Mouse (Mus musculus): Measurements from ENCODE around the gene Cdyl2.
A peak's percentile ranks its signal among the peaks of the same experiment; 100 is the strongest.

The Cdyl2 gene

GRCm38 (mm10) chr8:116732684-116733647 lies at the start of gene Cdyl2:
TSS of gene Cdyl2 (minus strand) at chr8:116732991.
- DNase-seq: peak; percentile 91

DNA sequence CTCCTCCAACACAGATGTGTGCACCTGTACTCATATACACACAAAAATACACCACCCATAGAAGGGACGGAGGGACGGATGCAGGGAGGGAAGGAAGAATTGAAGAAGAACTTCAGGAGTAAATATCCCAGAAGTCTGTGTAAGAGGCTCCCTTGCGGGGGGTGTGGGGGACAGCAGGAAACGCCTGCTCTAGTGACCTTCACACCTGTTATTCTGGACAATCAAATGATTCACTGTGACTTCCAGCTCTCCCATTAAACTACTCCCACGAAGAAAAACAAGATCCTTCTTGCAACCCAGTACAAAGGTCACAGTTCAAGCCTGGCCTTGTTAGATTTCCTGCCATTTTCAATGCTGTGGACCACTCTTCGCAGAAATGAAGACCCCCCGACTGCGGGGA lies 47.8 kb upstream of the Cdyl2 start:
- no peak for DNase-seq

DNA sequence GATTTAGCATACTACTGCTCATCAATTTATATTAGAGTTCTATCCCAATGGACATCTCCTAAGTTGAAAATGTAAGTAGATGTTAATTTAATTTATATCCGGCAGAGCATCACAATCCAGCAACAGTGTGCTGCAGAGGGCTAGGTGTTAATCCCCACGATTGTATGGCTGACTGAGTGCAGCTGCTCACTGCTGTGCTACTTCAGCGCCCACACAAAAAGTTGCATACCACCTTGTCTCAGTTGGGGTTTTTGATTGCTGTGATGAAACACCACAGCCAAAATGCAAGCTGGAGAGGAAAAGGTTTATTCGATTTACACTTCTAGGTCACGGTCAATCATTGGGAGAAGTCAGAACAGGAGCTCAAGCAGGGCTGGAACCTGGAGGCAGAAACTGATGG lies 41.4 kb upstream of the Cdyl2 start:
- DNase-seq: no peak

GRCm38 (mm10) chr8:116772727-116773126 lies 39.9 kb upstream of the Cdyl2 start:
- DNase-seq: no peak

- DNase-seq: no peak
Measured at GRCm38 (mm10) chr8:116771797-116772343, 39.1 kb upstream of the Cdyl2 start.

DNA sequence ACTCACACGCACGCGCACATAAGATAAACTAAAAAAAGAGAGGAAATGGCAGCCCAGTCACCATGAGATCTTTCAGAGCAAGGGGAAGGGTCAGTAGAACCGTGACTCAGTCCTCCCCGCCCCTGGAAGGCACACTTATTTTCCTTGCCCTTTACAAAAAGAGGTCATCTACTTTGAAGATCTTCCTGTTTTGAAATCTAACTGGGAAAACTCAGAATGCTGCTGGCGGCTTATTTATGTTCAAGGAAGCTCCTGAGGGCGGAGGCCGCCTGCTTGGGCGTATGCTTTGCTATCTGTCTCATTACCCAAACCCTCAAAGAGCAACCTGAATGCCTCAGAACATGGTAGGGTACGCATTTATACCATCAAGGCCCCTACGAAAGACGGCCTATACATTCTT lies 38.0 kb upstream of the Cdyl2 start:
- no peak for DNase-seq

GRCm38 (mm10) chr8:116756174-116756573 lies 23.4 kb upstream of the Cdyl2 start:
- peak in 1 of 2 experiments; percentile 12 for DNase-seq

GRCm38 (mm10) chr8:116755557-116755956 lies 22.8 kb upstream of the Cdyl2 start:
- peak; percentile 60 to 81 for DNase-seq

GRCm38 (mm10) chr8:116740726-116741125 lies 7.9 kb upstream of the Cdyl2 start:
- no peak for DNase-seq

- DNase-seq: no peak
Measured at GRCm38 (mm10) chr8:116735306-116735705, 2.5 kb upstream of the Cdyl2 start.

DNA sequence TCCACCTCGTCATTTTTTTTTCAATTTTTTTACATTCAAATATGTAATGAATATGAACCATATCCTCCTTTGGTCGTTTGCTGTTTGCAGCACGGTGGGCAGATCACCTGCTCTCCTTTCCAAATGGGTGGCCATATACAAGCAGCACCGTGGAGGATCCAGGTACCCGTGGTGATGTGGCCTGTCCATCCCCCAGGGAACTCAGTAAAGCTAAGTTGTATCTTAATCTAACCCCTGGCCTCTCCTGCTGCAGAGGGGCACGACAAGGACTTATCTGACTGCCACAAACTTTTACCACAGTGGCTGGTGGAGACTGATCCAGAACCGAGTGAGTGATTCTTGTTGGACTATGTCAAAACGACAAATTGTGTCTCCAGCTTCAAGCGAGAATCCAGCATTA lies 1.4 kb upstream of the Cdyl2 start:
- DNase-seq: no peak

DNA sequence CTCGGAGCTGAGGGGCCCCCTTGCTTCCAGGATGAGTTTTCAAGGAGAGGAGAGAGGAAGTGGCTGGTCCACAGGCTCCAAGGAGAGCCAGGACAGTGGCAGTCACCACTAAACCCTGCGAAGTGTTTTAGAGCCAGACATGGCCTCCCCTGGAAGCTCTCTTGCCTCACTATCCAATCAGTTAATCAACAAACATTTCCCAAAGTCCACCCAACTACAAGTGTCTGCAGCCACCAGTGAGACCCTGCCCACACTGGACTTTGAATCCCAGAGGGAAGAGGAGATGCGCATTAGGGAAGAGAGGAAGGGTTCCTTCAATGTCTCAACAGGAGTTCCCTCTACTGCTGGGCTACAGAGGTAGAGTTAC lies 840 bp upstream of the Cdyl2 start:
- no peak for DNase-seq

DNA sequence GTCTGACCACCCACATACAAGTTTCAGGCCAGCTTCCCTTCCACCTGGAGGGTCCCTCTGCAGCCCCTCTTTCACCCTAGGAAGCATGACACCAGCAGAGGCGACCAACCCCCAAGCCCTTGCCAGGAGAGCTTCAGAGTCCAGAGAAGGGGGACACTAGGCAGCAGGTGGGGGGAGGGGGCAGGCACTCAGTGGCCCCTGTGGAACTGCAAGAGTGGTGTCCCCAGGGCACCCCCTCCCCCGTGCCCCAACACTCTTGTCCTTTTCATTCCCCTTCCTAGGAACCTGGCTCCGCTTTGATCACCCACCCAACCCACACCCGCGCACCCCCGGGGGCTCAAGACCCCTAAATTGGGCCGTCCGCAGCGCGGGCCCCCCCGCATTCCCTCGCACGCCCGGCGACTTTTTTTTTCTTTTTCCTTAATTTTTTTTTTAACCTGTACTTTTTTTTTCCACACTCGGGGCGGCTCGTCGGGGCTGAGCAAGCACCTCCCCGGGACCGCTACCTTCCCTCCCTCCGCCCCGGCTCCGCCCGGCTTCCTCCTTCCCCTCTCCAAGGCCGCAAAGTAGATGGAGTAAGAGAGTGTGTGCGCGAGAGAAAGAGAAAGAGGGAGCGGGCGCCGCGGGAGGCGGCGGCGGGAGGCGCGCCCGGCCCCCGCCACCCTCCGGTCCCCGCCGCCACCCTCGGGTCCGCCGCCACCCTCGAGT lies 661 bp downstream of the Cdyl2 start:
- DNase-seq: peak; percentile 37 to 53

- no peak for DNase-seq
Measured at GRCm38 (mm10) chr8:116721451-116721850, 11.3 kb downstream of the Cdyl2 start.

DNA sequence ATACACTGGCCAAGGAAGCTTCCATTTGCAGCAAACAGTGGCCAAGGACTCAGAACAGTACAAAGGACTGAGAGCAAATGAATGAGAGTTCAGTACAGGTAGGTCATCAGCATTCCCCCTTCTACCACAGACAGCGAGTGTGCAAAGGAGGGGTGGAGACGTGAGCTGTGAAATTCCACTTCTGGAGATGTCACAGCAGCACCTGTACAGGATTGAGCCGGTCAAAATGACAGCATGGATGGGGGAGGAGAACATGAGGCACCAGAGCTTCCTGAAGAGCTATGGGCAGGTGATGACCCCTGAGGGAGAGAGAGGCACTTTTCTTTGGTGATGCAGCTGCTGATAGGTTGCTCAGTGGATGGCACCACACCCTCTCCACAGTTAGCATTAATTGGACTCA lies 25.3 kb downstream of the Cdyl2 start:
- DNase-seq: no peak

GRCm38 (mm10) chr8:116702501-116702900 lies 30.3 kb downstream of the Cdyl2 start:
- no peak for DNase-seq

DNA sequence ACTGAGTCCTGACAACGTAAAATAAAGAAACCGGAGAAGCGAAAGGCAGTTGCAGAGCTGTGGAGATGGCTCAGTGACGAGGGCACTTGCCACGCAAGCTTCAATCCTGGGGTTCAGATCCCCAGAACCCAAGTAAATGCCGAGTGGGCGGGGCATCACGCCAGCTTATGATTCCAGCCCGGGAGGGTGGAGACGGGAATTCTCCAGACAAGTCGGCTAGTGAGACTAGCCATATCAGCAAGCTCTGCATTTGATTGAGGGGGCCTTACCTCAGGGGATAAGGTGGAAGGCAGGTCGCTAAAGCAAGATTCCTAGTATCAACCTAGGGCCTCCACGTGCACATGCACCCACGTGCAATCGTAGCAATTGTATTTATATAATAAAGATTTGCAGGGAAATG lies 39.9 kb downstream of the Cdyl2 start:
- peak in 1 of 2 experiments; percentile 2 for DNase-seq

- DNase-seq: peak in 1 of 2 experiments; percentile 2
Measured at GRCm38 (mm10) chr8:116689741-116690140, 43.0 kb downstream of the Cdyl2 start.

DNA sequence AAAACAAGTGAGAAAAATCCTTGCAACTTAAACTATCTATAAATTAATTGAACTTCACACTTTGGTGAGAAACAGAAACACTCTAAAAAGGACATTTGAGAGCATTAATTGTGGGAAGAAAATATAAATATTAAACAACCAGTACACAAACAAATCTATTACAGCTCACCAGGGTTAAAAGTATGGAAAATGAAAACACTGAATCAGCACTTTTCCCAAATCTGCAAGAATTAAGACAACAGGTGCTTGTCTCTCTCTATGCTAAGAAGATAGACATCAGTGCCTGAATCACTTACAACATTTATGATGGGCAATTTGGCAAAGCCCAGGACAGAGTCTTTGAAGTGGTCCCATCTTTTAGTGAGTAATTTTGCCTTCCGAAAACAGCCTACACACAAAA lies 56.6 kb downstream of the Cdyl2 start:
- DNase-seq: no peak

- DNase-seq: peak in 1 of 2 experiments; percentile 30
Measured at GRCm38 (mm10) chr8:116673966-116674805, 58.6 kb downstream of the Cdyl2 start.

DNA sequence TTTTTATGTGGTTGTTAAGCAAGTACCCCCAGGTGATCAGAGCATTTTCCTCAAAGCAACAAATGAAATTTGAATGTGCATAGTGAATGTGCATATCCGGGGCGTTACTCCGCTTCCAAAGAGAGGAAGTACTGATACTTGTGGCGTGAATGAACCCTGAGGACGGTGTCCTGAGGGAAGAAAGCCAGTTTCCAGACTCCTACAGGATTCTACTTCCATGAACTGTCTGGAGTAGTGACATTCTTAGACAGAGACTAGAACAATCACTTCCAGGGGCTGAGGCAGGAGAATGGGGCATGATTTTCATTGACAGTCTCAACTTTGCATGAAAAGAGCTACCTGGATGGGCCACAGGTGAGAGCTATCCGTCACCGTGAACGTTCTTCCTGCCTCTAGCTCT lies 59.3 kb downstream of the Cdyl2 start:
- DNase-seq: no peak

- no peak for DNase-seq
Measured at GRCm38 (mm10) chr8:116673052-116673451, 59.7 kb downstream of the Cdyl2 start.

DNA sequence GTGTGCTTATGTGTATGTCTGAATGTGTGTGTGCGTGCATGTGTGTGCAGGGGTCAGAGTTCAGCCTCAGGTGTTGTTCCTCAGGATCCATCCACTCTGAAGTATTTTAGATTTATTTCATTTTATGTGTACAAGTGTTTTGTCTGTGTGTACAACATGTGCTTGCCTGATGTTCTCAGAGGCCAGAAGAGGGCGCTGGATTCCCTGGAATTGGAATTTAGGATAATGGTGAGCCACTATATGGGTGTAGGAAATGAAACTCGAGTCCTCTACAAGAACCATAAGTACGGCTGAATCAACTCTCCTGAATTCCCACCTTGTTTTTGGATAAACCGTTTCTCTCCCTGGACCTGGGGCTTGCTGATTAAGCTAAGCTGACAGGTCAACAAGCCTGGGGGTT lies 61.2 kb downstream of the Cdyl2 start:
- DNase-seq: no peak
